Mouse (Mus musculus) myocyte (in vitro differentiated cells): ENCODE measurements at regions not wholly inside any gene's neighbourhood (a gene's known extent, or its start where the extent isn't known, plus 50 kb on each side); places are given as distances from the start of the nearest gene placed in this dataset.
"Not testable (repeated sequence)": the region's sequence is repeated elsewhere in the genome, so short reads cannot be mapped to it uniquely, and the experiment has no call there.

Experiments
- H3K27me3 ChIP-seq: one replicate; pipeline ENCODE4 v1.6.1; 2011; ENCODE audit not compliant: control insufficient read depth, insufficient read depth, insufficient read length
- H3K36me3 ChIP-seq: one replicate; pipeline ENCODE4 v1.6.1; 2011; ENCODE audit not compliant: control insufficient read depth, insufficient read depth
- H3K4me2 ChIP-seq: one replicate; pipeline ENCODE4 v1.6.1; 2011; ENCODE audit warnings: low read depth, control low read depth
- H3K4me3 ChIP-seq: one replicate; pipeline ENCODE4 v1.5.1; 2011; ENCODE audit warnings: mild to moderate bottlenecking, control low read depth, moderate library complexity
- H3K79me2 ChIP-seq: one replicate; pipeline ENCODE4 v1.6.1; 2011; ENCODE audit not compliant: control insufficient read depth, insufficient read depth
- H3ac ChIP-seq: one replicate; pipeline ENCODE4 v1.6.1; 2011; ENCODE audit not compliant: control insufficient read depth, insufficient read length
- CEBPB ChIP-seq: IDR thresholded peaks from 2 replicates; pipeline ENCODE4 v1.6.1; 2011; ENCODE audit warnings: mild to moderate bottlenecking, moderate library complexity; ENCODE audit not compliant: poor library complexity, insufficient read depth, severe bottlenecking
- E2F4 ChIP-seq: IDR thresholded peaks from one replicate; pipeline ENCODE4 v1.6.1; 2011; ENCODE audit warnings: mild to moderate bottlenecking, control low read depth, moderate library complexity; ENCODE audit not compliant: insufficient read depth
- MAX ChIP-seq: IDR thresholded peaks from one replicate; pipeline ENCODE4 v1.6.1; 2011; ENCODE audit warnings: low read depth, mild to moderate bottlenecking, control low read depth
- MYOD1 ChIP-seq, 3 experiments: IDR thresholded peaks; one replicate each; pipeline ENCODE4 v1.6.1; 2011; ENCODE audit warnings: control low read depth in 2 of 3, low read depth in 2 of 3, mild to moderate bottlenecking in 2 of 3, moderate library complexity in 1 of 3; ENCODE audit not compliant: insufficient read length in 2 of 3, control insufficient read depth in 1 of 3
- MYOG ChIP-seq, 3 experiments: IDR thresholded peaks; one replicate each; pipeline ENCODE4 v1.6.1; 2011; ENCODE audit warnings: control low read depth in 2 of 3, low read depth in 2 of 3, mild to moderate bottlenecking in 2 of 3; ENCODE audit not compliant: insufficient read length in 2 of 3, control insufficient read depth in 1 of 3, insufficient read depth in 1 of 3
- POLR2A ChIP-seq: IDR thresholded peaks from one replicate; pipeline ENCODE4 v1.6.1; 2011; ENCODE audit warnings: low read depth, mild to moderate bottlenecking, control low read depth, moderate library complexity; ENCODE audit not compliant: insufficient read length
- POLR2AphosphoS2 ChIP-seq: IDR thresholded peaks from one replicate; pipeline ENCODE4 v1.6.1; 2011; ENCODE audit warnings: low read depth, control low read depth; ENCODE audit not compliant: insufficient read length
- REST ChIP-seq: IDR thresholded peaks from one replicate; pipeline ENCODE4 v1.6.1; 2011; ENCODE audit warnings: mild to moderate bottlenecking, control low read depth, moderate library complexity; ENCODE audit not compliant: insufficient read depth, insufficient read length
- SRF ChIP-seq: IDR thresholded peaks from one replicate; pipeline ENCODE4 v1.6.1; 2011; ENCODE audit warnings: low read depth; ENCODE audit not compliant: control insufficient read depth, insufficient read length
- TCF12 ChIP-seq: IDR thresholded peaks from one replicate; pipeline ENCODE4 v1.6.1; 2011; ENCODE audit warnings: mild to moderate bottlenecking, control low read depth; ENCODE audit not compliant: poor library complexity, insufficient read depth, severe bottlenecking
- TCF3 ChIP-seq: IDR thresholded peaks from one replicate; pipeline ENCODE4 v1.6.1; 2011; ENCODE audit warnings: low read depth, control low read depth; ENCODE audit not compliant: insufficient read length
- USF1 ChIP-seq: IDR thresholded peaks from one replicate; pipeline ENCODE4 v1.6.1; 2011; ENCODE audit warnings: low read depth, mild to moderate bottlenecking, control low read depth, moderate library complexity

- H3ac ChIP-seq = no peak overlapping the region
- H3K36me3 ChIP-seq = no peaks in the 10 kb centered on the region
- H3K27me3 ChIP-seq = no peaks in the 10 kb centered on the region
- TF ChIP-seq MYOG (IDR thresholded peaks at IDR 0.05; ENCODE audit: control insufficient read depth in 1 of 3, insufficient read depth in 1 of 3, insufficient read length in 2 of 3, low read depth in 2 of 3) (no peak), USF1 (no peak), MYOD1 (IDR thresholded peaks at IDR 0.05; ENCODE audit: control insufficient read depth in 1 of 3, insufficient read length in 2 of 3, low read depth in 2 of 3) (no peak), E2F4 (no peak), CEBPB (no peak), TCF3 (no peak), REST (no peak), POLR2A (no peak), SRF (no peak), MAX (no peak), TCF12 (no peak), POLR2AphosphoS2 (no peak)
- no peak overlapping the region for H3K4me3 ChIP-seq
- H3K4me2 ChIP-seq = no peak overlapping the region
- H3K79me2 ChIP-seq = no peaks in the 10 kb centered on the region
Observed at GRCm38 (mm10) chr3:15040866-15041528, 154.9 kb downstream of the Car2 start.

GRCm38 (mm10) chr3:15053968-15054367 lies 167.9 kb downstream of the Car2 start:
- no peak overlapping the region for H3K4me3 ChIP-seq
- H3K4me2 ChIP-seq = peak overlapping the region; percentile 44

GRCm38 (mm10) chr3:15055516-15056256 lies 169.6 kb downstream of the Car2 start:
- not testable (repeated sequence) for H3ac ChIP-seq, H3K27me3 ChIP-seq, H3K4me2 ChIP-seq, H3K79me2 ChIP-seq, H3K4me3 ChIP-seq, H3K36me3 ChIP-seq

More at GRCm38 (mm10) chr3:15053968-15054367, 167.9 kb downstream of the Car2 start:
- Histone ChIP-seq H3K27me3 (no peaks in the 10 kb centered on the region), H3ac (no peak overlapping the region), H3K36me3 (no peaks in the 10 kb centered on the region), H3K79me2 (no peaks in the 10 kb centered on the region)
- TF ChIP-seq TCF12 (peak; percentile 68), MYOD1 (IDR thresholded peaks at IDR 0.05; ENCODE audit: control insufficient read depth in 1 of 3, insufficient read length in 2 of 3, low read depth in 2 of 3) (peak; percentile 64 to 89 (median 88)), MYOG (IDR thresholded peaks at IDR 0.05; ENCODE audit: control insufficient read depth in 1 of 3, insufficient read depth in 1 of 3, insufficient read length in 2 of 3, low read depth in 2 of 3) (peak in 1 of 3 experiments; percentile 93), CEBPB (no peak), POLR2A (no peak)

- H3K4me3 ChIP-seq, H3K4me2 ChIP-seq, H3K36me3 ChIP-seq, H3ac ChIP-seq, H3K79me2 ChIP-seq, H3K27me3 ChIP-seq: not testable (repeated sequence)
Observed at GRCm38 (mm10) chr3:15056788-15057585, 170.9 kb downstream of the Car2 start.

DNA sequence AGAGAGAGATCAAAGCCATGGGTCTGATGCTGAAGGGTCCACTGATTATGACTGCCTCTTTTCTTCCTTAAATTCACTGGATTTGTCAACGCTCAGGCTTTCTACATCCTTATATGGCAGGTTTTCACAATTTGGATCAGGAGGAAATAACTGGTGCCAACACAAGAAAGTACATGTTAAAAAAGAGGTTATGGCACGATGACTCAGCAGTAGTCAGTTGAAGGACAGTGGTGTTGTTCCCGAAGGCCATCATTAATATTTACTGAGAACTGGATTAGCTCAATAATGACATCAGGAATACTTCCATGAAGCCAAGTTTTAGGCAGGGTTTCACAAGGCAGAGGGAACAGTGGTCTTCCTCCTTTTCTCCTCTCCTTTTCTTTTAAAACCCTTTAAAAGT lies 179.6 kb downstream of the Car2 start:
- Histone ChIP-seq H3ac (no peak overlapping the region), H3K4me3 (no peak overlapping the region), H3K27me3 (no peaks in the 10 kb centered on the region), H3K4me2 (no peak overlapping the region), H3K79me2 (no peaks in the 10 kb centered on the region), H3K36me3 (no peaks in the 10 kb centered on the region)
- TF ChIP-seq MYOG (IDR thresholded peaks at IDR 0.05; ENCODE audit: control insufficient read depth in 1 of 3, insufficient read depth in 1 of 3, insufficient read length in 2 of 3, low read depth in 2 of 3) (no peak), E2F4 (no peak), TCF3 (no peak), REST (no peak), SRF (no peak), POLR2AphosphoS2 (no peak)
